Mouse (Mus musculus) ES-E14 (cell line): ENCODE measurements around the gene Rps18. TPM values are rescaled to one million over a fixed set of nuclear protein-coding genes. Genes with fewer than 3 reads are reported as not detected.

Source experiments
- DNase-seq: peaks from one replicate; pipeline ENCODE4 v3.0.0-alpha.2; 2013; ENCODE audit warnings: low read depth, low spot score
- H3K27ac ChIP-seq: 2 replicates; pipeline ENCODE4 v1.5.1; 2012; ENCODE audit warnings: low read depth, mild to moderate bottlenecking, low read length, moderate library complexity, mixed read lengths; ENCODE audit not compliant: poor library complexity, insufficient read depth, severe bottlenecking
- H3K36me3 ChIP-seq: 2 replicates; pipeline ENCODE4 v1.6.1; 2012; ENCODE audit warnings: mild to moderate bottlenecking, low read length, moderate library complexity, mixed read lengths; ENCODE audit not compliant: control insufficient read depth, poor library complexity, insufficient read depth, severe bottlenecking
- H3K4me1 ChIP-seq, 2 experiments: fragments of 150-350 bp in 1 of 2; sonication (generic) in 1 of 2; 2 replicates each; pipeline ENCODE4 v1.6.1; 2012; ENCODE audit warnings: low read length in 2 of 2, mild to moderate bottlenecking in 1 of 2, mixed read lengths in 1 of 2; ENCODE audit not compliant: control insufficient read depth in 2 of 2, insufficient read depth in 2 of 2, poor library complexity in 1 of 2
- H3K4me3 ChIP-seq, 2 experiments: fragments of 150-350 bp in 1 of 2; sonication (generic) in 1 of 2; 2 replicates each; pipeline ENCODE4 v1.5.1; 2012; ENCODE audit warnings: low read length in 2 of 2, low read depth in 1 of 2, mild to moderate bottlenecking in 1 of 2, mixed read lengths in 1 of 2; ENCODE audit not compliant: insufficient read depth in 1 of 2, poor library complexity in 1 of 2, severe bottlenecking in 1 of 2
- H3K9ac ChIP-seq: 2 replicates; pipeline ENCODE4 v1.6.1; 2012; ENCODE audit warnings: low read depth, mild to moderate bottlenecking, low read length, mixed read lengths; ENCODE audit not compliant: poor library complexity, insufficient read depth, severe bottlenecking
- H3K9me3 ChIP-seq: fragments of 150-350 bp; sonication (generic); 2 replicates; pipeline ENCODE4 v1.6.1; 2012; ENCODE audit warnings: low read depth, mild to moderate bottlenecking, low read length; ENCODE audit not compliant: control insufficient read depth, insufficient read depth
- CHD2 ChIP-seq: IDR thresholded peaks from 2 replicates; pipeline ENCODE4 v1.6.1; 2014; ENCODE audit warnings: mild to moderate bottlenecking, low read depth, low read length, inconsistent platforms
- HCFC1 ChIP-seq: IDR thresholded peaks from 2 replicates; pipeline ENCODE4 v1.6.1; 2012; ENCODE audit warnings: low read length, inconsistent platforms, borderline replicate concordance; ENCODE audit not compliant: insufficient read depth
- MAFK ChIP-seq: IDR thresholded peaks from 2 replicates; pipeline ENCODE4 v1.6.1; 2014; ENCODE audit warnings: mild to moderate bottlenecking, low read depth, low read length, inconsistent platforms; ENCODE audit not compliant: insufficient read depth
- ZC3H11A ChIP-seq: IDR thresholded peaks from 2 replicates; pipeline ENCODE4 v1.6.1; 2012; ENCODE audit warnings: low read depth, mild to moderate bottlenecking, inconsistent platforms, low read length, borderline replicate concordance
- ZNF384 ChIP-seq: IDR thresholded peaks from 2 replicates; pipeline ENCODE4 v1.6.1; 2012; ENCODE audit warnings: low read depth, low read length, inconsistent platforms
- in situ Hi-C, 2 experiments: fragments of 600-800 bp; cut with MboI; formaldehyde crosslinking; loops; one replicate each; pipeline ENCODE4 v1.15.1; 2025; ENCODE audit warnings: low sequenced_read_pairs in 2 of 2, inconsistent platforms in 1 of 2; ENCODE audit not compliant: unreplicated experiment in 2 of 2
- total RNA-seq: library from RNA; depleted of rRNA; stranded (reverse); fragments of 300-350 nt; gene quantifications from 2 replicates; pipeline ENCODE4 v1.2.3, GENCODE M21; 2012

Rps18 gene
- total RNA-seq, 1 experiment, result 4,706 TPM

DNA sequence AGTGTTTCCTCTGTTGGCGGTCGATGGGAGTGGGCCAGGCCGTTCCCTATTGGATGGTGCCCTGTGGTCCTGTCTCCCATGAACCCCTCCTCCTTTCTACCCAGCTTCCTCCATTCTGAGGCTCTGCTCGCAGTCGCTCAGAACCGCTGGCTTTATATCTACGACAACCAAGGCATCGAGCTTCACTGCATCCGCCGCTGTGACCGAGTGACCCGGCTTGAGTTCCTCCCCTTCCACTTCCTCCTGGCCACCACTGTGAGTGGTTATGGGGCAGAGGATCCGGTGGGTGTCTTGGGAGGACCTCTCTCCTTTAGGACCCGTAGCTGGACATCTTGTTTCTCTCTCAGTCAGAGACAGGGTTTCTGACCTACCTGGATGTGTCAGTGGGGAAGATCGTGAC, 12.3 kb downstream of the Rps18 start:
- H3K36me3 ChIP-seq, result peaks cover 42% of the 10 kb centered on the region
- TF ChIP-seq MAFK, result no peak
- no peak for TF ChIP-seq ZC3H11A
- no peak for TF ChIP-seq ZNF384
- no peak for TF ChIP-seq HCFC1
- H3K9me3 ChIP-seq, result no peaks in the 10 kb centered on the region
- DNase-seq, result no peak
- no peak overlapping the region for H3K4me3 ChIP-seq
- no peak overlapping the region for H3K27ac ChIP-seq
- no peak overlapping the region for H3K9ac ChIP-seq
- in situ Hi-C loops, result no loop called here
- H3K4me1 ChIP-seq, result peaks cover 3 to 11% of the 10 kb centered on the region in 2 experiments; a peak in 2 of 4 replicates

DNA sequence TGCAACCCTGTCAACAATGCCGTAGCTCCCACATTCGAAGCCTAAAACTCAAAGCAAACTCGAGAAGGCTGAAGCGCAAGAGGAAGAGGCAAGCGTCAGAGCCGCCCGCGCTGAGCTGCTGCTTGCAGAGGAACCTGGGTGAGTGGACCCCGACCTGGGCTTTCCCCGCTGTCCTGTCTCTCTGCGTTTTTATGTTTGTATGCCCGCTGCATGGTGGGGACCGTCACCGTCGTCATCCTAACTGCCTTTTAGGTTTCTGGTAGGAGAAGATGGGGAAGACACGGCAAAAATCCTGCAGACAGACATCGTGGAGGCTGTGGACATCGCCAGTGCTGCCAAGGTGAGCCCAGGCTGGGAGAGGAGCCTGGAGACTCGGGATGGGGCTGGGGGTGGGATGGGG, 14.4 kb downstream of the Rps18 start:
- in situ Hi-C loops, result no loop called here
- Histone ChIP-seq H3K4me3 (peak overlapping the region; percentile 87 to 96), H3K9me3 (no peaks in the 10 kb centered on the region), H3K9ac (peak overlapping the region; percentile 88), H3K4me1 (peaks cover 3 to 11% of the 10 kb centered on the region in 2 experiments; a peak in 2 of 4 replicates), H3K27ac (no peak overlapping the region), H3K36me3 (peaks cover 46% of the 10 kb centered on the region)
- no peak for TF ChIP-seq MAFK
- no peak for TF ChIP-seq ZNF384
- no peak for DNase-seq

DNA sequence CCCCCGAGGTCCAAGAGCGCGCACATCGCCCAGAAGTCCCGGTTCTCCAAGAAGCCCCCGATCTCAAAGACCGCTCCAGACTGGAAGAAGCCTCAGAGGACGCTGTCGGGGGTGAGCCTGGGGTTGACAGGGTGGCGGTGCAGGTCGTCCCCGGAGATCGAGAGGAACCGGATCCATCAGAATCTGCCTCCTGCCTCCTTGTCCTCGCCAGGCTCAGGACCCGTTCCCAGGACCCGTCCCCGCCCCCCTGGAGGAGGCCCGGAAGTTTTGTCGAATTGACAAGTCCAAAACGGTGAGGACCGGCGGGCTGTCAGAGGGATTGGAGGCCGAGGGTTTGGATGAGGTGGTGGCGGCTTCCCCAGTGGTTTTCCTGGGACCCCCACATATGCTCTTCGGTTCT, 14.8 kb downstream of the Rps18 start:
- DNase-seq, result no peak
- Histone ChIP-seq H3K9me3 (no peaks in the 10 kb centered on the region), H3K4me1 (peaks cover 3 to 11% of the 10 kb centered on the region in 2 experiments; a peak in 2 of 4 replicates), H3K36me3 (peaks cover 43% of the 10 kb centered on the region), H3K4me3 (peak overlapping the region; percentile 87 to 96), H3K27ac (no peak overlapping the region), H3K9ac (peak overlapping the region; percentile 88)
- TF ChIP-seq ZC3H11A, result no peak
- in situ Hi-C loops, result no loop called here

DNA sequence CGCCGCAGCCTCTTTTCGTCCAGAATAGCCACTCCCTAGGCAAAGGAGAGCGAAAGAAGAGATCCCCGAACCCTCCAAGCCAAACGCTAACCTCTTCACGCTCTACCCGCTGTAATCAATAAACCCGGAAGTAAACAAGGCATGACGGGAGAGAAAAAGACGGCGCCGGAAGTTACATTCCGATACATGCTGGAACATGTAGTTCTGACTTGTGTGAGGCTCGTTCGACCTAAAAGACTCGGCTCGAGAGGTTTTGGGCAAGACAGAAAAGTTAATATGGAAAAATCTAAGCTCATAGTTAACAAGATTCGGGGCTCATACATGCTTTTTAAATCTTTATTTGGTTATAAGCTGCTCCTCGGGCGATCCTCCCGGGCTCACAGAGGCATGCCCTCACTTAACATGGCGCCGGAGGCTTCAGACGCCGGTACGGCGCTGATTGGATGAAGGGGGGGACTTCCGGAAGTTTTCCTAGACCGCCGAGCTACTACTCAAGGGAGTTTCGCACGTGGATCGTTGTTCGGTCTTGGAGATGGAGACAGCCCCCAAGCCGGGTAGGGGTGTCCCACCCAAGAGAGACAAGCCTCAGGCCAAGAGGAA, 15.5 kb downstream of the Rps18 start, which contains the start of the genes Pfdn6 and Wdr46:
Pfdn6 (minus strand) TSS at position 138 of the 600 bp plus-strand sequence.
Wdr46 (plus strand) TSS at position 455 of the 600 bp plus-strand sequence.
- Histone ChIP-seq H3K27ac (0 out of 2 replicates have a peak within 1 kb of the TSS, but pooled peaks have one; percentile 20), H3K36me3 (peaks cover 48% of the 10 kb centered on the region), H3K9me3 (no peaks in the 10 kb centered on the region), H3K9ac (peak within 1 kb of the TSS; percentile 93), H3K4me1 (peaks cover 3 to 14% of the 10 kb centered on the region in 2 experiments; a peak in 2 of 4 replicates), H3K4me3 (peak within 1 kb of the TSS; percentile 87 to 96)
- peak; percentile 86 for TF ChIP-seq CHD2
- TF ChIP-seq HCFC1, result peak; percentile 95
- no peak for TF ChIP-seq ZC3H11A
- in situ Hi-C loops, result no loop called here
- peak; percentile 92 for DNase-seq

DNA sequence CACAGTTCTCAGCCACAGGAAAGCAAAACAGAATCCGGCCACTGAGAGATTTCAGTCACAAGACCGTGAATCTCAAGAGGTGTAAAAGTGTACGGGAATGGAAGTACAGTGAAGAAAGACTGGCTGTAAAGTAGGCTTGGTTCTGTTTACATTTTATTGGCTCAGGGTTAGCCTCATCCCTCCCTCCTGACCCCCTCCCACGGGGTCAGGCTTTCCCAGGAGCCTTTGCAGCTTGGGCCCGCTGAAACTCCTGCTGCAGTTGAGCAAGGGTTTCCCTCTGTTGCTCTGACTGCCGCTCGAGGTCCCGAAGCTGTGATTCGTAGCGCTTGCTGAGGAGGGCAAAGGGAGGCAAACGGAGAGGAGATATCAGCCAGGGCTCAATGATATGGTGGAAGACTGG, 17.0 kb downstream of the Rps18 start:
- in situ Hi-C loops, result no loop called here
- peaks cover 41% of the 10 kb centered on the region for H3K36me3 ChIP-seq
- H3K4me3 ChIP-seq, result peak overlapping the region; percentile 87 to 96; a peak in 3 of 4 replicates
- no peak overlapping the region for H3K27ac ChIP-seq
- no peaks in the 10 kb centered on the region for H3K9me3 ChIP-seq
- peaks cover 3 to 26% of the 10 kb centered on the region in 2 experiments; a peak in 2 of 4 replicates for H3K4me1 ChIP-seq
- no peak for DNase-seq
- peak overlapping the region; percentile 93; the same call in 1 of the 2 replicates for H3K9ac ChIP-seq
- TF ChIP-seq MAFK (no peak), ZC3H11A (no peak)
